Mouse (Mus musculus) gonadal fat pad, adult 2 months (tissue): ENCODE results near the gene Fgf10. TPM values are rescaled to one million over a fixed set of nuclear protein-coding genes. Genes with fewer than 3 reads are reported as not detected.

Experiments
- DNase-seq: peaks from one replicate; pipeline ENCODE4 v3.0.0-alpha.2; 2012; ENCODE audit warnings: low read depth
- polyA plus RNA-seq: library from polyadenylated mRNA; depleted of rRNA; stranded (reverse); fragments of >200 nt; gene quantifications from 2 replicates; pipeline ENCODE4 v1.2.3, GENCODE M21; 2012; rRNA removed

The Fgf10 gene
- 5.6 and 7.9 TPM in 2 replicates for polyA plus RNA-seq

GRCm38 (mm10) chr13:118669491-118669890, at the start of gene Fgf10:
Gene Fgf10 (plus strand): TSS chr13:118669791.
- no peak for DNase-seq

DNA sequence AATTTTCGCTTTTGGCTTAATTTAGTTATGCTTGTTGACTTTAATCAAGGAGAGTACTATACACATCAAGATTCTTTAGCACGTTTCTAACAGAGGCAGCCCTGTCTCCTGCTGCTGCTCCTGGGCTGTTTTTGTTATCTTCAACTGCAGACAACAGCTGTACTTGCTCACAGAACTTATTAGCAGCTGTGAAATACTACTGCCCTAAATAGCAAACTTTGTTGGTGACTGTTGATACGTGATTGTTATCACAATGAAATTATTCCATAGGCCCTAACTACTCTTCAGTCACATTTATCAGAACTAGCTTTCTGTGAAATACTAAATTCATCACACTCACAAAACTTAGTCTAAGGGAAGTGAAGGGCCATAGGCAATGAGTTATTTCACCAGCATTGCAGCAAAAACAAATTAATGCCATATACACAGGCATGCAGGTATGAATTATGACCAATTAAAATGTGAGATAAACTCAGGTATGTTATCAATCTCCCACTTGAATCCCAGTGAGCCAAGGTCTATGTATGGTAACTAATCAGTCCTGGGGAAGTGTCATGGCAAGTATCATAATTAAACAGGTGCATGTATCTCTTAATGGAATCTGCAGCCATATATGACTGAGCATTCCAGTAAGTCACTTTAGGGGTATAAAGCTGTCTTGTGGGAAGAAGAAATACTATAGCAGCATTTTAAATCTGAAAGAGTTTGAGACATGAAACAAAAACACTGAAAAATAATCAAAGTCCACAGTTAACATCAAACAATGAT, 39.7 kb upstream of the Fgf10 start:
- no peak for DNase-seq

GRCm38 (mm10) chr13:118631500-118631899, 38.1 kb upstream of the Fgf10 start:
- no peak for DNase-seq

- no peak for DNase-seq
These were observed 33.5 kb upstream of the Fgf10 start for GRCm38 (mm10) chr13:118636047-118636446.

- no peak for DNase-seq
These were observed 27.0 kb upstream of the Fgf10 start for GRCm38 (mm10) chr13:118642585-118642984.

DNA sequence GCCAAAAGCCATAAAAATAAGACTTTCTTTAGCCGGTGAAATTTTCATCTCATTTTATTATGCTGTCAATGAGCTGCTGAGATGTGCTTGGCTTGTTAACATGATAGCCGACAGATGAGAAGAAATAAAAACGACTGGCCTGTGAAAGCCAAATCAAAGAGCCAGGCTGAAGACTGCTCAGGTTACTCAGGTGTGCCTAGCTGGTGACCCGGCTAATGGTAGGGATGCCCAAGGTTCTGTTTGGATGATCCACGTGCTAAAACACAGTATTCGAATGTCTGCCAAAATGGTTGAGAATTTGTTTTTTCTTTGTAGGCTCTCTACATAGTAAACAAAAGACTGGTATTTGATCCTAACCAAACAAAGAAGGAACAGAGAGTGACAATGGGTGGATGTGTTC, 26.5 kb upstream of the Fgf10 start:
- DNase-seq: no peak

DNA sequence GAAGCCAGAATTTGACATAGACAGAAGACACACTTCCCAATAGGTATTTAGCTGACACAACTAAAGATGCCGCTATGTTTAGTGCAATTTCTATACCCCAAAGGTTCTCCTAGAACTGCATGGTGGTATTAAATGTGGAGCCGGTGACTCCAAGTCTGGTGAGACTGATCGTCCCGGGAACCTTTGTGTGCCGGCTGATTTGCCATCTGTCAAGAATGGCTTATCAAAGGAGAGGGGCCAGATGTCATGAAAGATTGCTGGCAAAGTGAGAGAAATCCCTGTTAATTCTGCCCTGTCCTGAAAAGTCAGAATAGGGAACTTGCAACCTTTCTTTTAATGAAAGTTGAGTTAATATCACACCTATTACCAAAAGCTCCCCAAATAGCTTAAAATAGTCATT, 12.6 kb upstream of the Fgf10 start:
- no peak for DNase-seq

DNA sequence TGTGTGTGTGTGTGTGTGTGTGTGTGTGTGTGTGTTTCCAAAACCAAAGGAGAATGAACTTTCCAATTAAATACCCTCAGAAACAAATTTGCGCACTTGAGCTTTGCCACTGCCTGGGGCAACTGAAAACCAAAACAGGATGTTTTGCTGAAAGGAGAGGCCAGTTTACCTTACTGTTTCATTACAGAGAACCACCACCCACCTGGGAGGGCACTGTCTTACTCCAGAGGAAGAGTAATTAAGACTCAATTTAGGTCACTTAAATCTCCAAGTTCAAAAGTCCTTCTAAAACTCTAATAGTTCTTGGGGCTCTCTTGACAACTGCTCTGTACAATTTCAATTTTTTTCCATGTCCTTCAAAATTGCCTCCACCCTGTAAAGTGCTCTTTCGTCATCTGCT, 11.6 kb upstream of the Fgf10 start:
- DNase-seq: no peak

GRCm38 (mm10) chr13:118658608-118659326, 10.8 kb upstream of the Fgf10 start:
- DNase-seq: no peak

DNA sequence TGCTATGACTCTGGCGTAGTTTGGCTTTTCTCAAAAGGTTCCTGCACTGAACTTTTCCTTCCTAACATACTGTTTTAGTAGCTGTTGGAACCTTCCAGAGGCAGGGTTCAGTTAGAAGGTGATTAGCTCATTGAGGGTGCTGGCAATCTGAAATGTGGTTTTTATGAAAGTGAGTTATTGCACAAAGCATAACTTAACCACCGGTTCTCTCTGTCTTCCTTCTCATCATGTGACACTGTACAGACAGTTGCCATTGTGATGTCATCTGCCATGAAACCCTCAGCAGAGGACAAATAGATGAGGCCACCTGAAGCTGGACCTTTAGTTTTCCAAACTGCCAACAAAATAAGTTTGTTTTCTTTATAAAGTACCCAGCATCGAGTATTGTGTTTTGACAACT, 7.9 kb upstream of the Fgf10 start:
- no peak for DNase-seq

DNA sequence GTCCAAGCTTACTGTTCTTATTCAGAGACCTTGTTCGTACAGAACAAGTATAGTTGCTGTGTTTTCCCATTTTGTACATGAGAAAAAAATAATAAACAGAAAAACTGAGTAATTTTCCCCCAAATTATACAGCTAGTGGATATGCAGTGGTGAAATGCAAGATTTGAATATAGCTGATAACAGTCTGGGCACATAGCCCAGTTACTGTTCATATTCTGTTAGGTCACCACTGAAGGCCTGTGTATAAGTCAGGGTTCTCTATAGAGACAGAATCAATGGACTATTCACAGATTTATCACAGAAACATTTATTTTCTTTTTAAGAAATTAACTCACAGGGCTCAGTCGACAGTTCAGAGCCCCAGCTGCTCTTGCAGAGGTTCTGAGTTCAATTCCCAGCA, 4.7 kb upstream of the Fgf10 start:
- DNase-seq: no peak

- no peak for DNase-seq
These were observed 9.6 kb downstream of the Fgf10 start for GRCm38 (mm10) chr13:118679228-118679627.

DNA sequence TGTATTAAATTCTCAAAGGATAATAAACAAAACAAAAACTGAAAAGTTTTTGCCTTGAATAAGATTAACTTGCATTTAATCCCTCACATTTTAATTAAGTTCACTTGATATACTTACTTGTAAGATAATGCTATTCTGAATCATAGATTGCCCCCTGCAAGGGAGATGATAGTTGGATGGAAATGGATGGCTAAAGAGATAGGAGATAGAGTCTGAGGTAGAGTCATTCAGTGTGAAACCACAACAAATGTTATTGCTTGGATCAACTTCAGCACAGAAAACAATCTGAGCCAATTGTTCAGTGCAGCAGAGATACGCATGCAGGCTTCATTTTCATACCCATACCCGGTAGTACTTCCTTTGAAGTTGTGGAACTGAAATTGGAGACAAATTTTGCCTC, 23.5 kb downstream of the Fgf10 start:
- DNase-seq: no peak

- no peak for DNase-seq
These were observed 25.5 kb downstream of the Fgf10 start for GRCm38 (mm10) chr13:118695103-118695502.

GRCm38 (mm10) chr13:118703727-118704126, 34.1 kb downstream of the Fgf10 start:
- DNase-seq: no peak

- no peak for DNase-seq
These were observed 36.1 kb downstream of the Fgf10 start for GRCm38 (mm10) chr13:118705716-118706115.

DNA sequence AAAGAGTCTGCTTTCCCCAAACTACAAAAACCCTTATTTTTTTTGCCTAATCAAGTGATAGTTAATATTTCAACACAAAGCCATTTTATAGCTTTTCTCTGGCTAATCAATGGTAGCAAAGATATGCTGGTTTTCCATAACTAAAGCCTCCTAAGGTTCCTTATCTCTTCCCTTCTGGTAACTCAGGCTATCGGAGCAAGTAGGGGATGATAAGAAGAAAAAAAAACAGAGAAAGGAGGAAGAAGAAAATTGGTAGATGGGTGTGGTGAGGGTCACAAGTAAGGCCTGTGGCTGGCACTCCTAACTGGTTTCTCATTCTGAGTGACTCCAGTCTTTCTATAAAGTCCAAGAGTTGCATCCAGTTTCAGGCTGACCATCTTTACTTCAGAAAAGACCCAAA, 40.3 kb downstream of the Fgf10 start:
- DNase-seq: no peak

GRCm38 (mm10) chr13:118713626-118714150, 44.1 kb downstream of the Fgf10 start:
- no peak for DNase-seq

DNA sequence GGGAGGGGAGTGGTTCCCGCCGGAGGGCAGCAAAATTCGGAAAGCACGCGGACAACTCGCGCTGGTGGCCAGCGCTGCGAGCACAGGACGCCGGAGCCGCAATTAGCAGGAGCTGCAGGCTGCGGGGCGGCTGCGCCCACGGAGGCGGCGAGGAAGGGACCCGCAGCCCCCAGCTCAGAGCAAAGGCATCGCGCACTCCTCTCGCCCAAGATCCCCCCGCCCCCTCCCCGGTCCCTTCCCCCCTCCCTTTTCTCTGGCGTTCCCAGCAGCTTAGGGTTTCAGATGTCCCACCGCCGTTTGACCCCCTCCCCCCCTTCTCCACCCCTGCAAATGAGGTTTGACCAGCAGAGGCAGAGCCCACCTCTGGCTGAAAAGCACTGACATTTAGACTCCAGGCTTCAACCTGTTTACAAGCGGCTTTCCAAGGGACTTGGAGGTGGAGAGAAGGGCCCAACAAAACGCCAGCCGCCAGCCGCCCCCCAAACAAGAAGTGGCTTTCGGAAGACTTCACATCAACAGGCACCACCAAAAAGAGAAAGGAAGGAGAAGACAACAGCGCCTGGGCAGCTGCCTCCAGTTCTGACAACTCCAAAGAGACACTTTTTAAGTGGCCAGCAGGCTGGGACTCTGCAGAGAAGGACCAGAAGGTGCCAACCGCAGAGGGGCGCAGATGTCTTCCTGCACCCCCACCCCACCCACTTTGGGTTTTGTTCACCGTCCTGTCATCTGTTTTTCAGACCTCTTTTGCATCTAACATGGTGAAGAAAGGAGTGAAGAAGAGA, 44.9 kb downstream of the Fgf10 start:
- no peak for DNase-seq

DNA sequence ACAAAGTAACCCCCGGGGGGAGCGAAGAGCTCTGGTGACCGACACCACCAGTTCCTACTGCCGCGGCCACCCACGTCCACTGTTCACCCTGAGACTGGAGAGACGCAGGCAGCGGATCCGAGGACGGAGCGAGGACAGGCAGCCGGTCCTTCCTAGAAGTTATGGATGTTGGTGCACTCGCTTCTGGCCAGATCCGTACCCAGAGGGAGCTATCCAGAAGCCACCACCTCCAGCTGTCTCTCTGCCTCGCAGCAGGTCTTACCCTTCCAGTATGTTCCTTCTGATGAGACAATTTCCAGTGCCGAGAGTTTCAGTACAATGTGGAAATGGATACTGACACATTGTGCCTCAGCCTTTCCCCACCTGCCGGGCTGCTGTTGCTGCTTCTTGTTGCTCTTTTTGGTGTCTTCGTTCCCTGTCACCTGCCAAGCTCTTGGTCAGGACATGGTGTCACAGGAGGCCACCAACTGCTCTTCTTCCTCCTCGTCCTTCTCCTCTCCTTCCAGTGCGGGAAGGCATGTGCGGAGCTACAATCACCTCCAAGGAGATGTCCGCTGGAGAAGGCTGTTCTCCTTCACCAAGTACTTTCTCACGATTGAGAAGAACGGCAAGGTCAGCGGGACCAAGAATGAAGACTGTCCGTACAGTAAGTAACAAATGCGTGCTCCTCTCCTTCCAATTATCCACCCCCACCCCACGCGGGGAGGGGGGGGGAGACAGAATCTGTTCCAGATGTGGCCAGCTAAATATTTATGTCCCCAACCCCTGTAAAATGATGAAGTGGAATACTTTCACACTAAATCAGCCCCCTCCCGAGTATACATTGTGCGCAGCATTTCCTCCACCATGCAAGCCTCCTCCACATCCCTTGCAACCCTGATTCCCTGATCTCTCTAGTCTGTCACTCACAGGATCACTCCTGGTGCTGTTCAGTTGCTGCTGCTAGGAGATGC, 45.8 kb downstream of the Fgf10 start:
- no peak for DNase-seq

DNA sequence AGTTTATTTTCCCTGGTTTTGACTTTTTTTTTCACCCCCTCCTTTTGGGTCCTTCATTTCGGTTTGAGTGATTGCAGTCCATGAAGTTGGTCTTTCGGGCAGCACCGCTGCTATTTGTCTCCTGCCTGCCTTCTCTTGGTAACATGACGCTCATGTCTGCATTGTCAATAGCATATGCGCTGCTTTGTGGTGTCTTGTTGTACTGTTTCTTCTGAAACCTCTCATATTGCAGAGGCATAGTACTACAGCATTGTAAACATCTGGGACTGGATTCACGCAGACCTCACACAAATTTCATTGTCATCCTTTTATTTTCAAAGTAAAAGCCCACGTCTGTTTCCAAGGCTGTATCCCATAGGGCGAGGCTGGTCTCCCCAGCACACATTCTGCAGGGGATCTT, 46.7 kb downstream of the Fgf10 start:
- DNase-seq: no peak
